Mouse (Mus musculus): ENCODE data around the gene Flna. TPM values are rescaled to one million over a fixed set of nuclear protein-coding genes. Genes with fewer than 3 reads are reported as not detected.

The Flna gene
- polyA plus RNA-seq, 1 experiment from 2014 or later, result 256 TPM

GRCm38 (mm10) chrX:74270902-74271551, 21.4 kb upstream of the Flna start:
- peaks cover 3% of the 10 kb centered on the region; the same call in 1 of the 2 replicates for H3K36me3 ChIP-seq (ENCODE audit: control insufficient read depth, insufficient read depth, low read length)
- peak overlapping the region; percentile 51 for H3K4me3 ChIP-seq (ENCODE audit: low read depth, low read length)
- no peaks in the 10 kb centered on the region for H3K4me1 ChIP-seq (replicated peaks; ENCODE audit: control insufficient read depth, insufficient read depth)
- peak overlapping the region; percentile 72 for H3K9ac ChIP-seq (ENCODE audit: low read length)
- H3K9me3 ChIP-seq (ENCODE audit: control insufficient read depth, low read length), result no peaks in the 10 kb centered on the region
- DNase-seq (ENCODE audit: low spot score) (peak; percentile 39), ATAC-seq (ENCODE audit: low FRiP score, low TSS enrichment) (no peak)
- H3K27me3 ChIP-seq (ENCODE audit: control insufficient read depth, insufficient read depth, low read length), result no peaks in the 10 kb centered on the region
- H3K27ac ChIP-seq (replicated peaks), result peak overlapping the region; percentile 82
- TF ChIP-seq EP300 (optimal IDR thresholded peaks at IDR 0.05), result no peak
- TF ChIP-seq CTCF (IDR thresholded peaks at IDR 0.05; ENCODE audit: low read depth), result peak; percentile 4; the same call in 1 of the 2 replicates
- H3K4me2 ChIP-seq (replicated peaks; ENCODE audit: low read depth), result peak overlapping the region; percentile 53
- WGBS, result 12% methylated on average over 27 of the region's 27 CpGs

DNA sequence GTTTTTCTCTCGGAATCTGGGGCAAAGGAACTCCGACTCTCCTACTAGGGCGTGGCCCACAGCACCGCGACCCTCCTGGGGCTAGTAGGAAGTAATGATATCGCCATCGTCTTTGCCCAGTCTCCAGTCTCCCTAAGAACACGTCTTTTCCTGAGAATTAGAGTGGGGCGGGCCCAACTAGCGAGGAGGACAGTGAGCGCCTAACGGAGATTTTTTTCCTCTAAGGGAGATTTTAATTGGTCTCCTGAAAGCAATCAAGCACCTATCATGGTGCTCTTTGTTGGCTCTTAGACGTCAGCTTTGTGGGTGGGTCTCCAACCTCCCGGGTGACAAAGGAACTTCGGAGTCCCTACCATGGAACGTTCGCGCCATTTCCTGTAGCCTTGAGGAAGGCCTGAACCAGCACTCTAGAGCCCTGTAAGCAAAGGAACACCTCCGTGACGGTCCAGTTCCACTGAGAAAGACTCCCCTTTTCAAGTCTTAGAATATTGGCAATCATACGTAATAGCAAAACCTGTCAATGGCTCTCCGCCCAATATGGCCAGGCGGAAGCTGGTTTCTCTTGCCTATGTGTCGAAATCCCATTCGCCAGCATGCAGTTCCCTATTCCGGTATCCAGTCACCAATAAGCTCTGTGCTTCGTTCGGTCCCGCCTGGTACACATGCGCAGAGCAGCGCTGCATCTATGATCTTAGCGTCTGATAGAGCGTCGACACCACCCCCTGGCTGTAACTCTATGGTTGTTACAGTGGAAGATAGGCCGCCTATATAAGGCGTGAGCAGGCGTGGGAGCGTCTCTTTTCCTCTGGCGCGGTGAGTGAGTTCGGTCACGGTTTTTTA, 20.7 kb upstream of the Flna start, which contains the start of gene Rpl10:
Gene Rpl10 (plus strand): TSS at position 751 of the 840 bp plus-strand sequence.
- Histone ChIP-seq H3K4me1 (replicated peaks; ENCODE audit: control insufficient read depth, insufficient read depth) (no peaks in the 10 kb centered on the region), H3K9me3 (ENCODE audit: control insufficient read depth, low read length) (no peaks in the 10 kb centered on the region), H3K4me3 (ENCODE audit: low read depth, low read length) (peak within 1 kb of the TSS; percentile 51), H3K36me3 (ENCODE audit: control insufficient read depth, insufficient read depth, low read length) (peaks cover 3% of the 10 kb centered on the region; the same call in 1 of the 2 replicates), H3K27me3 (ENCODE audit: control insufficient read depth, insufficient read depth, low read length) (no peaks in the 10 kb centered on the region), H3K9ac (ENCODE audit: low read length) (peak within 1 kb of the TSS; percentile 72), H3K27ac (replicated peaks) (peak within 1 kb of the TSS; percentile 94), H3K4me2 (replicated peaks; ENCODE audit: low read depth) (peak within 1 kb of the TSS; percentile 53)
- DNase-seq (ENCODE audit: low spot score) (peak; percentile 91), ATAC-seq (ENCODE audit: low FRiP score, low TSS enrichment) (peak; percentile 94)
- TF ChIP-seq CTCF (IDR thresholded peaks at IDR 0.05; ENCODE audit: low read depth), result peak; percentile 63
- peak; percentile 20 for TF ChIP-seq EP300 (optimal IDR thresholded peaks at IDR 0.05)
- 16% methylated on average over 42 of the region's 42 CpGs for WGBS

- Histone ChIP-seq H3K27me3 (ENCODE audit: control insufficient read depth, insufficient read depth, low read length) (no peaks in the 10 kb centered on the region), H3K4me1 (replicated peaks; ENCODE audit: control insufficient read depth, insufficient read depth) (no peaks in the 10 kb centered on the region), H3K9me3 (ENCODE audit: control insufficient read depth, low read length) (no peaks in the 10 kb centered on the region), H3K27ac (replicated peaks) (peak overlapping the region; percentile 94), H3K36me3 (ENCODE audit: control insufficient read depth, insufficient read depth, low read length) (peaks cover 3% of the 10 kb centered on the region; the same call in 1 of the 2 replicates), H3K9ac (ENCODE audit: low read length) (peak overlapping the region; percentile 41), H3K4me2 (replicated peaks; ENCODE audit: low read depth) (peak overlapping the region; percentile 42), H3K4me3 (ENCODE audit: low read depth, low read length) (peak overlapping the region; percentile 32)
- ATAC-seq (ENCODE audit: low FRiP score, low TSS enrichment), result peak; percentile 54
- 34% methylated on average over 3 of the region's 3 CpGs for WGBS
- peak; percentile 18 for DNase-seq (ENCODE audit: low spot score)
- TF ChIP-seq CTCF (IDR thresholded peaks at IDR 0.05; ENCODE audit: low read depth) (no peak), EP300 (optimal IDR thresholded peaks at IDR 0.05) (no peak)
These were observed 20.1 kb upstream of the Flna start for GRCm38 (mm10) chrX:74269736-74270061.

GRCm38 (mm10) chrX:74257746-74258145, 8.1 kb upstream of the Flna start:
- Histone ChIP-seq H3K9me3 (ENCODE audit: control insufficient read depth, low read length) (no peaks in the 10 kb centered on the region), H3K27me3 (ENCODE audit: control insufficient read depth, insufficient read depth, low read length) (no peaks in the 10 kb centered on the region), H3K36me3 (ENCODE audit: control insufficient read depth, insufficient read depth, low read length) (no peaks in the 10 kb centered on the region), H3K4me1 (replicated peaks; ENCODE audit: control insufficient read depth, insufficient read depth) (no peaks in the 10 kb centered on the region), H3K4me3 (ENCODE audit: low read depth, low read length) (no peak overlapping the region), H3K9ac (ENCODE audit: low read length) (no peak overlapping the region), H3K27ac (replicated peaks) (no peak overlapping the region), H3K4me2 (replicated peaks; ENCODE audit: low read depth) (no peak overlapping the region)
- 88% methylated on average over 3 of the region's 3 CpGs for WGBS
- no peak for ATAC-seq (ENCODE audit: low FRiP score, low TSS enrichment)
- TF ChIP-seq EP300 (optimal IDR thresholded peaks at IDR 0.05) (no peak), CTCF (IDR thresholded peaks at IDR 0.05; ENCODE audit: low read depth) (no peak)
- DNase-seq (ENCODE audit: low spot score), result no peak

DNA sequence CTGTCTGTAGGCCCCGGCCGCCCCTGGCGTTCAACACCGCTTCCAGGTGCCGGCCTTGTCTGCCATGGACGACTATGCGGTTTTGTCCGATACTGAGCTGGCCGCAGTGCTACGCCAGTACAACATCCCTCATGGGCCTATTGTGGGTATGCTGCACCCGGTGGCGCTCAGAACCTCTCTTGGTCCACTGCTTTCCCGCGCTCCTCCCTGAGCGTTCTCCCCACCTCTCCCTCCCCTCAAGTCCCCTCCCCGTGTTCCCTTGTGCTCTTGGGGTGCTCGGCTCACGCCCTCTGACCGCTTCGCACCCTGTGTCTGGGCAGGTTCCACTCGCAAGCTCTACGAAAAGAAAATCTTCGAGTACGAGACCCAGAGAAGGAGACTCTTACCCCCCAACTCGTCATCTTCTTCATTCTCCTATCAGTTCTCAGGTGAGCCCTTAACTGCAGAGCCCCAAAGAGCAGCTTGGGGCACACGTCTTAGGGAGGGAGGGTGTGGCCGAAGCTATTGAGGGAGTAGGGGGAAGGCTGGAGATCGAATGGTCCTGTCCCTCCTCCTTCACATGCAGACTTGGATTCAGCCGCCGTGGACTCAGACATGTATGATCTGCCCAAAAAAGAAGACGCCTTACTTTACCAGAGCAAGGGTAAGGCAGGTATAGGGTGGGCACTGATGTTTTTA, 5.4 kb upstream of the Flna start:
- Histone ChIP-seq H3K27ac (replicated peaks) (peak overlapping the region; percentile 90), H3K4me2 (replicated peaks; ENCODE audit: low read depth) (peak overlapping the region; percentile 65), H3K27me3 (ENCODE audit: control insufficient read depth, insufficient read depth, low read length) (no peaks in the 10 kb centered on the region), H3K9me3 (ENCODE audit: control insufficient read depth, low read length) (no peaks in the 10 kb centered on the region), H3K4me1 (replicated peaks; ENCODE audit: control insufficient read depth, insufficient read depth) (no peaks in the 10 kb centered on the region), H3K9ac (ENCODE audit: low read length) (peak overlapping the region; percentile 76), H3K4me3 (ENCODE audit: low read depth, low read length) (peak overlapping the region; percentile 50), H3K36me3 (ENCODE audit: control insufficient read depth, insufficient read depth, low read length) (no peaks in the 10 kb centered on the region)
- TF ChIP-seq EP300 (optimal IDR thresholded peaks at IDR 0.05), result no peak
- peak; percentile 10; the same call in 1 of the 2 replicates for TF ChIP-seq CTCF (IDR thresholded peaks at IDR 0.05; ENCODE audit: low read depth)
- WGBS, result 24% methylated on average over 27 of the region's 31 CpGs
- ATAC-seq (ENCODE audit: low FRiP score, low TSS enrichment), result peak; percentile 58
- DNase-seq (ENCODE audit: low spot score), result no peak

Measured in stomach, postnatal 0 days (tissue).